Mouse (Mus musculus): ENCODE data around the gene C2cd3. TPM values are rescaled to one million over a fixed set of nuclear protein-coding genes. Genes with fewer than 3 reads are reported as not detected.

The C2cd3 gene
- polyA plus RNA-seq (2017; shearing (Covaris generic)), result 66.8 TPM

DNA sequence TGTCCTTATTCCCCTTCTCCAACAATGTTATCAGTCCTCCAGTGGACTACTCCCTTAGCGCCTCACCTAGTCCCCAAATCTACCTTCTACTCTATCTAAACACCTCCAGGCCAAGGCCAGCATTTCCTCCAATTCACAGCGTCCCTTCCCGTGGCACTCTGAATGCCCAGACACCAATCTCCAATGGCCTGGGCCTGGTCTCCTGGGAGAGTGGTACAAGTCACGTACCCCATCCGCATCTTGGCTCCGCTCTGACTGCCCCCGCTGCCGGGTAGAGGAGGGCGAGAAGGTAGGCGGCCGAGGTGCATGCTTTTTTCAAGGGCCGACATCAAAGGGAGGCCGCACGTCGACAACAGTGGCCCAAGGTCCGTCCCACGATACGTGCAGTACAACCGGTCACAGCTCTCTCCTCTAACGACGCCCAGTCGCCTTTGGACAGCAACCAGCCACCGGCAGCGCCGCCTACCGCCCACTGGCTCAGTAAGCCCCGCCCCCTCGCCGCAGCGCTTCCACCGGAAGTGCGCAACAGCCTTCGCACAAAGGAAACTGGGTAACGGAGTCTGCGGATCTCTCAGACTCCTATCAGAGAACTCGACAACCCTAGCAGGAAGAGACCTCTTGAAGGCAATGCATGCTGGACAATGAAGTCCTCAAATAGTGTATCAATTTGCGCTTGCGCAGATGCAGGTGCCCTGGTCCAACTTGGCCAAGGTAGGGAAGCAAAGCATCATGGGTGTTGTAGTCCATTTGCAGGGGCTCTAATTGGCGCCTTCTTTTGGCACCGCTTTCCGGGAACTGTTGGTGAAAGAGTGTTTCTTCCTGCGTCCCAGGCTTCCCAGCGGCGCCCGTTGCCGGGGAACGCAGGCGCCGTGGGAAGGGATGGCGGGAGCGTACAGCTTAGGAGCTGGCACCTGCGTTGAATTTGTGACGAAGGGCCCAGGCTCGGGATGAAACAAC is at the start of gene C2cd3, which contains the start of gene Ppme1:
Gene C2cd3, plus strand, starts transcription at position 739 of the 957 bp plus-strand sequence.
Gene Ppme1, minus strand, starts transcription at position 813 of the 957 bp plus-strand sequence.

DNA sequence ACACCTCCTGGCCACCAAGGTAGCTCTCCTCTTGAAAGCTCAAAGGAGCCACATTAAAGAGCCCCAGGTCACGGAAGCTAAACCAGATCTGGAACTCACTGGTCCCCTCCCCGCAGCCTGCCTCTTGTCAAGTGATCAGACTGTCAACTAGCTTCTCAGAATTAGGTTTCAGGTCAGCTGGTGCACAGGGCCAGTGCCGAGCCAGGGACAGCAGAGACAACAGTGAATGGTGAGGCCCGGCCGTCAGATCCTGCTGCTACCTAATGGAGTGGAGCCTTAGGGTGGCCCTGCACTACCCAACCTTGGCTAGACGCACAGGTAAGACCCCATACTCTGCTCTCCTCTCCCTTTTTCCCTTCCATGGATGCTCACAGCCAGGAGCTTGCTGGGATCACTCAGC is 100.7 kb downstream of the C2cd3 start, which contains the start of gene Ucp3:
Gene Ucp3, plus strand, starts transcription at position 214 of the 400 bp plus-strand sequence.

DNA sequence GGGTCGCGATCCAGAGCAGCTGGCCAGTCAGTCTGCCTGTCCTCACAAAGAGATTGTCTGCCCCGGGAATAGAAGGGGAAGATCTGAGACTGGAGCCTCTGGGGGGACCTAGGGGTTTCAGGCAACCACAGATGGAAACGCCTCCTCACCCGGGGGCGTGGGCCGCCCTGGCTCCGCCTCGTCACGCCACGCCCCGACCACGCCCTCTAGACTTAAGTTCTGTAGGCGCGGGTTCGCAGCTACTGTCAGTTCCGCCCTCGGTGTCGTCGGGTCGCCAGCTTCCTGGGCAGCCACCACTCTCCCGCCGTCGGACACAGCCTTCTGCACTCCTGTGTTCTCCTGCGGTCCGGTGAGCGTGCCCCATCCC is 121.1 kb downstream of the C2cd3 start, which contains the start of gene Ucp2:
Gene Ucp2, plus strand, starts transcription at position 221 of the 367 bp plus-strand sequence.

DNA sequence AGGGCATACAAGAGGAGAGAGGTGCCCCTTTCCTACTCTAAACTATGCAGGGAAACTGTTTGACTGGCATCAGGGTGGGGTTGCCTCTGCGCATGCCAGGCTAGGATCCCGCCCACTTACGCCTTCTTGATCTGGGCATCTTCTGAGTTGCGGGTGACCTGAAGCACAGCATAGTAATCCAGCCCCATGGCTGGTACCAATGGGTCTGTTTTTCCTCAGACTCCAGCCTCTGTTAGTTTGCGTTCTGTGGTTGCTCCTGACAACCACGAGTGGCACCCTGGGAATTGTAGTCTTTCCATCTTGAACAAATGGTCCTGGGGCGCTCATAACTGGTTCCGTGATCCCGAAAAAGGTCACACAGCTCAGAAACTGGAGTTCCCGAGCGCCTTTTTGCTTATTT is 142.5 kb downstream of the C2cd3 start, which contains the start of gene Dnajb13:
Gene Dnajb13, minus strand, starts transcription at position 388 of the 400 bp plus-strand sequence.

Other genes with a start within 250 kb of the C2cd3 start
- gene Lipt2, start 213.0 kb upstream of the C2cd3 start, polyA plus RNA-seq (2017; shearing (Covaris generic)), result 0.16 TPM
- gene Kcne3, start 195.7 kb upstream of the C2cd3 start, polyA plus RNA-seq (2017; shearing (Covaris generic)), result not detected
- 6.0 TPM for gene Pgm2l1, start 144.8 kb upstream of the C2cd3 start, polyA plus RNA-seq (2017; shearing (Covaris generic))
- not detected for gene P4ha3, start 86.7 kb upstream of the C2cd3 start, polyA plus RNA-seq (2017; shearing (Covaris generic))
- 35.8 TPM for gene Ppme1, start 74 bp downstream of the C2cd3 start, polyA plus RNA-seq (2017; shearing (Covaris generic))
- gene Ucp3, start 100.8 kb downstream of the C2cd3 start, polyA plus RNA-seq (2017; shearing (Covaris generic)), result 0.22 TPM
- 1,702 TPM for gene Ucp2, start 121.1 kb downstream of the C2cd3 start, polyA plus RNA-seq (2017; shearing (Covaris generic))
- 20.5 TPM for gene Dnajb13, start 142.7 kb downstream of the C2cd3 start, polyA plus RNA-seq (2017; shearing (Covaris generic))
- gene Coa4, start 164.8 kb downstream of the C2cd3 start, polyA plus RNA-seq (2017; shearing (Covaris generic)), result 18.9 TPM
- gene Rab6a, start 235.2 kb downstream of the C2cd3 start, polyA plus RNA-seq (2017; shearing (Covaris generic)), result 6.7 TPM
- 65.1 TPM for gene Mrpl48, start 236.1 kb downstream of the C2cd3 start, polyA plus RNA-seq (2017; shearing (Covaris generic))

Measured in CD4-positive, CD25-positive, alpha-beta regulatory T cell, adult 9 weeks (primary cell).